Mouse (Mus musculus) embryonic facial prominence, embryonic 15.5 days (tissue): Measurements from ENCODE around the gene Nhs. TPM values are rescaled to one million over a fixed set of nuclear protein-coding genes. Genes with fewer than 3 reads are reported as not detected.

ENCODE experiments used
- ATAC-seq: fragments of 200-750 bp; cut with Nextera tagmentation; 2 replicates; pipeline ENCODE4 v1.8.0; 2017; ENCODE audit warnings: low read depth, moderate TSS enrichment; ENCODE audit not compliant: insufficient number of reproducible peaks, low FRiP score, low TSS enrichment
- H3K27ac ChIP-seq: fragments of 300-500 bp; sonication (generic); replicated peaks from 2 replicates; pipeline ENCODE4 v1.5.1; 2015; ENCODE audit warnings: mild to moderate bottlenecking, inconsistent platforms
- H3K27me3 ChIP-seq: fragments of 300-500 bp; sonication (generic); 2 replicates; pipeline ENCODE4 v1.6.1; 2015; ENCODE audit warnings: inconsistent platforms
- H3K36me3 ChIP-seq: fragments of 300-500 bp; sonication (generic); 2 replicates; pipeline ENCODE4 v1.6.1; 2015; ENCODE audit warnings: mild to moderate bottlenecking, inconsistent platforms
- H3K4me1 ChIP-seq: fragments of 300-500 bp; sonication (generic); 2 replicates; pipeline ENCODE4 v1.6.1; 2015; ENCODE audit warnings: inconsistent platforms
- H3K4me2 ChIP-seq: fragments of 300-500 bp; sonication (generic); replicated peaks from 2 replicates; pipeline ENCODE4 v1.6.1; 2015; ENCODE audit warnings: mild to moderate bottlenecking, inconsistent platforms
- H3K4me3 ChIP-seq: fragments of 300-500 bp; sonication (generic); replicated peaks from 2 replicates; pipeline ENCODE4 v1.5.1; 2015; ENCODE audit warnings: mild to moderate bottlenecking, inconsistent platforms
- H3K9ac ChIP-seq: fragments of 300-500 bp; sonication (generic); 2 replicates; pipeline ENCODE4 v1.6.1; 2015; ENCODE audit warnings: inconsistent platforms
- H3K9me3 ChIP-seq: fragments of 300-500 bp; sonication (generic); replicated peaks from 2 replicates; pipeline ENCODE4 v1.6.1; 2016; ENCODE audit warnings: inconsistent platforms
- WGBS: fragments of 180-500 bp; shearing (Covaris S2); methylation state at CpG from one replicate; pipeline ENCODE4 v1.1.7; 2015; 5-methylcytosine and 5-hydroxymethylcytosine counted together
- polyA plus RNA-seq: library from polyadenylated mRNA; unstranded; fragments of >200 nt; fragmentation: Nextera tagmentation; extraction: Ambion mirVana; gene quantifications from 2 replicates; pipeline ENCODE4 v1.2.1, GENCODE M21; 2015

The Nhs gene
- polyA plus RNA-seq, 1 experiment from 2014 or later, result 2.2 TPM

DNA sequence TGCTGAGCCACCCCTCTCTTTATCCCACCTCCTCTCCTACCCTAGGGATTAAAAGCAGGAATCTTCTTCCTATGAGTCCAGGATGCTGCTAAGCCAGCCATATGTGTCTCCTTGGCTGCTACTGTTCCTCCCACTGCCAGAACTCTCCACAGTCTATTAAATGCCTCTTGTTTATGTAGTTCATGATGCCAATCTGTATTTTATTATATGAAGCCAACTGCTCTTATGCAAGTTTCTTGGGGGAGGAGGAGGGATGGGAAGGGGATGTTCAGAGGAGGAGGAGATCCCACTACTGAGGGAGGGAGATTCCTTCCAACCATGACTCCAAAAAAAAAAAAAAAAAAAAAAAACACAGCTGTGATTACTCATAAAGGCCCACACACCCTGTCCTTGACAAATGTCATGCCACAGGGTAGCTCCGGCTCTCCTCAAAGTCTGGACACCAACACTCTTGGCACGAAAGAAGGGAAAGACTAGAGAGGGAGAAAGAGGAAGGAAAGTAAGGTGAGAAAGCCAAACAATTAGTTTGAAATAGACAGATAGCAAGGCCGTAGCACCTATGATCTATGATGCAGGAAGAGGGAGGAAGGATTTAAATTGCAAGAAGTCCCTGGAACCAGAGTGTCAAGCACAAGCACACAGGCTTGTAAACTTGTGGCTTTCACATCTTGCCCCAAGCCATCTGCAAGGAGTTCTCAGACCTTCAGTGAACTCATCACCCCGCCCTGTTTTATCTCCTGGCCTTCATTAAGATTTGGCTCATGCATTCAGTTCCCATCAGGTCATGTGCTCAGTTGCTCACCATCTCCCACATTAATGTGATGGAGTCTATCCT is 74.3 kb downstream of the Nhs start:
- 58% methylated on average over 4 of the region's 4 CpGs for WGBS
- Histone ChIP-seq H3K4me2 (no peak overlapping the region), H3K4me3 (no peak overlapping the region), H3K9me3 (no peaks in the 10 kb centered on the region), H3K9ac (no peak overlapping the region), H3K36me3 (no peaks in the 10 kb centered on the region), H3K27ac (no peak overlapping the region), H3K27me3 (no peaks in the 10 kb centered on the region; the same call in 1 of the 2 replicates), H3K4me1 (peaks cover 3% of the 10 kb centered on the region; the same call in 1 of the 2 replicates)
- no peak for ATAC-seq

DNA sequence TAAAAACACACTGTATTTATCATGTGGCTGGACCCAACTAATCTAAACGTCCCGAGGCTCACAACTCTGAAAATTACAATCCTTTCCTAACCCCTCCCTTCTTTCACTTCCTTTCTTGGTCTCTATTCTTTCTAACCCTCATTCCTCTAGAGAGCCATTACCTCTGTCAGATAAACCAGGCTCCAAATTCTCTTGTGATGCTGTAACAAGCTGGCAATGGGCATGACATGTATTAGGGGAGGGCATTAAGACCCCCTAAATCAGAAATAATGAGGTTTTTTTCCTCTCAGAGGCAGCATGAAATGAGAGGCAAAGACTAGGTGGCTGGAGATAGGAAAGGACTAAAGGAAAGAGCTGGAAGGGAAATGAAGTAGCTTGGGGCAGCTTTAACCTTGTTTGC is 96.4 kb downstream of the Nhs start:
- H3K9ac ChIP-seq, result no peak overlapping the region
- WGBS, result 53% methylated on average over 2 of the region's 2 CpGs

DNA sequence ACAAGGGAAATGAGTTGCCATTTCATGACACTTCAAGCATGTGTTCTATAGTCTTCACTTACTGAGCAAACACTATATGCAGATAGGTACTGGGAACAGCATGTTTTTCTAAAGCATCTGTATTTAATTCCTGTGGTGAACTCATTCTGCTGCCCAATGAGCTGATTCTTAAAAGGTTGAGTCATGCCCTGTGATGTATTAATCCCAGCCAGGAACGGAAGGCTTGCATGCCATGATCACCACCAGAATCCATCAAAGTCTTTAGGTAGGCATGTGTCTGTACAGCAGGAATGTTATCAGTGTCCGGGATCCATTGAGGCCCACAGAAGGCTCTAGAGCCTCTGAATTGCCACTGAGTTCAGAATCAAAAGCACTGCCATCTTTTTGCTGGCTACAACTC is 103.9 kb downstream of the Nhs start:
- Histone ChIP-seq H3K9me3 (no peaks in the 10 kb centered on the region), H3K9ac (no peak overlapping the region), H3K4me2 (no peak overlapping the region), H3K4me3 (no peak overlapping the region), H3K4me1 (no peaks in the 10 kb centered on the region), H3K27me3 (no peaks in the 10 kb centered on the region; the same call in 1 of the 2 replicates), H3K27ac (no peak overlapping the region), H3K36me3 (no peaks in the 10 kb centered on the region)
- 53% methylated on average over 2 of the region's 2 CpGs for WGBS
- no peak for ATAC-seq

More for the DNA sequence above, 96.4 kb downstream of the Nhs start:
- Histone ChIP-seq H3K36me3 (no peaks in the 10 kb centered on the region), H3K27ac (no peak overlapping the region), H3K4me2 (no peak overlapping the region), H3K4me1 (no peaks in the 10 kb centered on the region), H3K4me3 (no peak overlapping the region), H3K9me3 (no peaks in the 10 kb centered on the region), H3K27me3 (no peaks in the 10 kb centered on the region; the same call in 1 of the 2 replicates)
- ATAC-seq, result no peak

DNA sequence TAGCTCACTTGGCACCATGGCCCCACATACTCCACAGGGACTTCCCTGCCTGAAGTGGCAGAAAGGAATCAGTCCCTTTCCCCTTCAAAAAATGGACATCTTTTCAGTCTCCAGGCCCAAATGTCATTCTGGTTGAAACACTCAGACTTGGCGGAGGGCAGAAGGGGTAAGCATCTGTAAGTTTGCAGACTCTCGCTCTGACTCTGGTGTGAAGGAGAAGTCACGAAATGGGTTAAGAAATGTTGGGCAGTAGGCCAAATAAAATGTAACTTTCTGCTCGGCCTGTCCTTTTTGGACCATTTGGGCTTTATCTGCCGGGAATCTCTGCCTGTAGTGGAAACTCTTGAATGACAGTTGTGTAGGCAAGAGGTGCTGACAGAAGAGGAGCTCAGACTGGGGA is 106.0 kb downstream of the Nhs start:
- 59% methylated on average over 5 of the region's 5 CpGs for WGBS
- H3K9ac ChIP-seq, result no peak overlapping the region
- H3K4me1 ChIP-seq, result no peaks in the 10 kb centered on the region
- ATAC-seq, result no peak
- H3K9me3 ChIP-seq, result no peaks in the 10 kb centered on the region
- H3K27ac ChIP-seq, result no peak overlapping the region
- no peaks in the 10 kb centered on the region for H3K36me3 ChIP-seq
- no peak overlapping the region for H3K4me3 ChIP-seq
- no peaks in the 10 kb centered on the region for H3K27me3 ChIP-seq
- no peak overlapping the region for H3K4me2 ChIP-seq

DNA sequence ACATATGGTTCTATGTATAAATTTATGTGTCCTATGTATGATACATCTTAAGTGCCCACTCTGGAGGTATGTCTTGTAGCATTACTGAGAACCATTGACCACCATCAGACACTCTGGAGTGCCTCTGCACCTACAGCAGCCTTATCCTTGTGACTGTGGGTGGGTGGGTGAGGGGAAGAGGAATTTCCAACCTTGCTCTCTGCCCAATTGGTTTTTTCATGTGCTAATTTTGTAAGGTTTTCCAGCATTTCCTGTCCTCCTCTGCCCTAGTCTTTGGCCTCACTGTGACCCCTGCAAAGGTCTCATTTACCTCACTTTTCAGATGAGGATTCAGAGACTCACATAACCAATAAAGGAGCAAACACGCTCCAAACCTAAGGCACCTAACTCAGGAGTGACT is 107.0 kb downstream of the Nhs start:
- ATAC-seq, result no peak
- no peak overlapping the region for H3K27ac ChIP-seq
- H3K9me3 ChIP-seq, result no peaks in the 10 kb centered on the region
- no peak overlapping the region for H3K9ac ChIP-seq
- WGBS, result 77% methylated on average over 1 of the region's 1 CpGs
- H3K36me3 ChIP-seq, result no peaks in the 10 kb centered on the region
- no peak overlapping the region for H3K4me3 ChIP-seq
- no peaks in the 10 kb centered on the region for H3K27me3 ChIP-seq
- no peak overlapping the region for H3K4me2 ChIP-seq
- H3K4me1 ChIP-seq, result no peaks in the 10 kb centered on the region

DNA sequence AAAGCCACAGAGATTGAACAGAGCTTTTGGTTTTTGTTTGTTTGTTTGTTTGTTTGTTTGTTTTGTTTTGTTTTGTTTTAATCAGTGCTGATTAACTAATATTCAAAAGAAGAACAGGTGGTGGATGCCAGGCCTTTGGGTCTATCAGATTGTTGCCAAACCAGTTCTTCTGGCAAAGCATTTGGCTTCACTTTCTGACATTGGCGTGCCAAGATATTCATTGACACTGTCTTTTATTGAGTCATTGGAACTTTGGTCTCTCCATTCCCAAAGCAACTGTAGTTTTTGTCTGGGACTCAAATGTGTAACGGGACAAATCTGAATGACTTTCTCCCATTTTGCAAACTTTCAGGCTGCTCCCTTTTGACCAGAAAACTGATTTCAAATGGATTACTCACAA is 109.9 kb downstream of the Nhs start:
- no peaks in the 10 kb centered on the region for H3K27me3 ChIP-seq
- no peak overlapping the region for H3K4me3 ChIP-seq
- H3K27ac ChIP-seq, result no peak overlapping the region
- no peak for ATAC-seq
- H3K4me1 ChIP-seq, result no peaks in the 10 kb centered on the region
- H3K36me3 ChIP-seq, result no peaks in the 10 kb centered on the region
- WGBS, result 76% methylated on average over 2 of the region's 2 CpGs
- H3K9ac ChIP-seq, result no peak overlapping the region
- H3K9me3 ChIP-seq, result no peaks in the 10 kb centered on the region
- H3K4me2 ChIP-seq, result no peak overlapping the region

DNA sequence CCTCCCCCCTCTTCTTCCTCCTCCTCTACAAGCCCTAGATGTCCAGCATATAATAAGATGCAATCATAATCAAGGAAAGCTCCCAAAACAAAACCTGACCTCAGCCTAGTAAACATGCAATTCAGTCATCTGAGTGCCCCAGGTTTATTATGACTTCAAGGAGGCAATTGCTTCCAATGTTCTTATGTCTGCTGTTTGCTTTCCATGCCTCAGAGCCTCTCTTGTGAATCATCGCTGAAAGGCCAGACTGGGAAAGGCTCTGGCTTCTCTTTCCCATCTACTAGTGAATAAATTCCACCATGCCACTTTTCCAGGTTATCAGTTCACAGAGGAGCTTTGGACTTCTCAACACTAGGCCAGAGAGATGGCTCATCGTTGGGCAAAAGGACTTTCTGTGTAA is 114.0 kb downstream of the Nhs start:
- no peak overlapping the region for H3K9ac ChIP-seq
- H3K27me3 ChIP-seq, result no peaks in the 10 kb centered on the region; the same call in 1 of the 2 replicates
- no peak for ATAC-seq
- H3K4me1 ChIP-seq, result no peaks in the 10 kb centered on the region
- H3K4me3 ChIP-seq, result no peak overlapping the region
- no peak overlapping the region for H3K4me2 ChIP-seq
- no peak overlapping the region for H3K27ac ChIP-seq
- H3K9me3 ChIP-seq, result no peaks in the 10 kb centered on the region
- H3K36me3 ChIP-seq, result no peaks in the 10 kb centered on the region
- 78% methylated on average over 2 of the region's 2 CpGs for WGBS

DNA sequence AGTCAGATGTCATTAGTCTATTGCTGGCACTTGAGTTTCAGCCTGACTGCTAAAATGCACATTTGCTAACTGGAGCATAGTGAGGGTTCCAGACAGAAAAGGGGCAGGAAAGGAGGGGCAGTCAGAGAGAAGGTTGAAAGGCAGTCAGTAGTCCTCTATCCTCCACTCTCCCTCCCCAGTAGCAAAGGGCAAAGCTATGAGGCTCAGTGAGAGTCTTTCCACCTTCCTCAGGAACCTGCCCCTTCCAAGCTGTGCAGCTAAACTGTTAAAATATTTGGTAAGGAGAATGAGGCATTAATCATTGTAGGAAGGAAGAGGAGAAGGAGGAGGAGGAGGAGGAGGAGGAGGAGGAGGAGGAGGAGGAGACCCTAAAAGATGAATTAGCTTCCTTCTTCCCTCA is 115.4 kb downstream of the Nhs start:
- H3K27me3 ChIP-seq, result no peaks in the 10 kb centered on the region; the same call in 1 of the 2 replicates
- H3K4me1 ChIP-seq, result no peaks in the 10 kb centered on the region
- no peak overlapping the region for H3K4me2 ChIP-seq
- H3K4me3 ChIP-seq, result no peak overlapping the region
- H3K9me3 ChIP-seq, result no peaks in the 10 kb centered on the region
- ATAC-seq, result no peak
- no peak overlapping the region for H3K27ac ChIP-seq
- no peaks in the 10 kb centered on the region for H3K36me3 ChIP-seq
- H3K9ac ChIP-seq, result no peak overlapping the region

DNA sequence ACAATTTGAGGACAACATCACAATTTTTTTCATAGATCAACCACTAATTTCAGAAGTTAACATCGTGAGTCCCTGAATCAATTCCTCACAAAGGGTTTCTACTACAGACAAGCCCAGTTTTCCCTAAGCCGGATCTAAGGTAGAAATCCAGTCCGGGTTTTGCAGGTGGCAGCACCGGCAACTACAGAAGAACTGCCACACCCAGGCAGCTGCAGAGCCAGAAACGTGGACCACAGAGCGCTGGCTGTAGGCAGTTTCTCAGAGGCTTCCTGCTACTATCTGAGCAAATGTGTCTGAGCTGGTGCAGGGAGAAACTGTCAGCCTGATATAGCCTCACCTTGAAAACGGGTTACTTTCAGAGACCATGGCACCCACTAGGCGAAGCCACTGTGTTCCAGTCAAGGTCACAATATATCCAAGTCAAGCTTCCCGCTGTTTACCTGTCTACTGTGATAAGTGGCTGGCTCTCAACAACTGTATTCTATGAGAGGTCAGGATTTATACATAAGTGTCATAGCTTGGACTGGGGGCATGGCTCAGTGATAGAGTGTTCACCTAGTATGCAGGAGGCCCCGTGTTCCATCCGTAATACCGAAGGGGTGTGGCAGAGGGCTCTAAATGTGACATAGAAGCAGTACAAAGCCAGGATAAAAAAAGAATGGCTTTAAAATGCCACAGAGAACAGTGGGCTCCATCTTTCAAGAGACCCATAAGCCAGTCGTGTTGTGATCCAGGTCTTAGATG is 134.1 kb downstream of the Nhs start:
- H3K4me1 ChIP-seq, result 0 out of 2 replicates have a peak, but pooled peaks cover 3% of the 10 kb centered on the region
- no peak overlapping the region for H3K4me3 ChIP-seq
- 36% methylated on average over 13 of the region's 13 CpGs for WGBS
- H3K9ac ChIP-seq, result no peak overlapping the region
- peaks cover 12% of the 10 kb centered on the region; the same call in 1 of the 2 replicates for H3K27me3 ChIP-seq
- no peak for ATAC-seq
- H3K36me3 ChIP-seq, result no peaks in the 10 kb centered on the region
- H3K9me3 ChIP-seq, result no peaks in the 10 kb centered on the region
- H3K4me2 ChIP-seq, result no peak overlapping the region
- H3K27ac ChIP-seq, result no peak overlapping the region

DNA sequence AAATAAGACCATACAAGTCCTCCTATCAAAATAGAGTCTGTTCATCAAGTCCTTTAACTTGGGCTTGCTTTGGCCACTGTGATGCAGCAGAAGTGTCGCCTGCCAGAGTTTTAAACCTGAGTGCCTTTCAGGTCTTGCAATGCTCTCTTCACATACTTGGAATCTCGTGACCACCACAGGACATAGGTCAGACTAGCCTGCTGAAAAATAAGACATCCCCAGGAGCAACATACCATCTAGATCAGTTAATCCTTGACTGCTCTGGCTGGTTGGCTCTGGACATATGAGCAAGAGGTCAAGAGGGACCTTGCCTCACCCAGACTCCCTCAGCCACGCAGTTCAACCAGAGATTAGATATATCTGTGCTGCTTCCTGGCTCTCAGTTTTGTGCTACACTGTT is 137.8 kb downstream of the Nhs start:
- Histone ChIP-seq H3K27ac (no peak overlapping the region), H3K36me3 (no peaks in the 10 kb centered on the region), H3K9me3 (no peaks in the 10 kb centered on the region), H3K4me1 (0 out of 2 replicates have a peak, but pooled peaks cover 3% of the 10 kb centered on the region), H3K9ac (no peak overlapping the region), H3K4me2 (no peak overlapping the region), H3K4me3 (no peak overlapping the region), H3K27me3 (peaks cover 26% of the 10 kb centered on the region)
- WGBS, result 84% methylated on average over 3 of the region's 3 CpGs
- ATAC-seq, result no peak

DNA sequence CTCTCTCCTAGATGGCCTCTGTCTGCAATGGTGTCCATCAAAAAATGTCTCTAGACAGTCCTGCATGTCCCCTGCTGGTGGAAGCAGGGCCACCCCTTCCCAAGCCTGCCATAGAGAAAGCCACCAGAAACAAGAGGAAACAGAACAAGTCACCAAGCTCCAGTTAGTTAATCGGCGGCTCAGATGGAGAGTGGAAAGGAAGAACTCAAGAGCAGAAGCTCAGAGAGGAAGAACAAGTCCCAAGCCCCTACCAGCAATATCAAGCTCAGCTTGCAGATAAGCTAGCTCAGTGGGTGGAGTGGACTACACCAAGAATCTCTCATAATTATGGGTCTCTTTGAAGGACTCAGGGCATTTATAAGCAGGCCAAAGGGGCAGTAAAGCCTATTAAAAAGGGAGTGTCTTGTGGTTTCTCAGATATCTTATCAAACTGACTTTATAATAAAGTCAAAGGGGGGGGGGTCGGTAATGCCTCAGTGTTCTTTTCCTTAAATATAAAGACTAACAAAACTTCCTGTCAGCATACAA is 139.4 kb downstream of the Nhs start:
- H3K36me3 ChIP-seq, result no peaks in the 10 kb centered on the region
- no peaks in the 10 kb centered on the region for H3K4me1 ChIP-seq
- ATAC-seq, result no peak
- no peak overlapping the region for H3K27ac ChIP-seq
- WGBS, result 77% methylated on average over 3 of the region's 3 CpGs
- H3K4me2 ChIP-seq, result no peak overlapping the region
- no peaks in the 10 kb centered on the region for H3K9me3 ChIP-seq
- H3K27me3 ChIP-seq, result peaks cover 33% of the 10 kb centered on the region
- H3K9ac ChIP-seq, result no peak overlapping the region
- H3K4me3 ChIP-seq, result no peak overlapping the region
